Mouse (Mus musculus) lung, embryonic 16.5 days (tissue): Measurements from ENCODE around the gene Thbs1. TPM values are rescaled to one million over a fixed set of nuclear protein-coding genes. Genes with fewer than 3 reads are reported as not detected.

Source experiments
- ATAC-seq: fragments of 200-750 bp; cut with Nextera tagmentation; 2 replicates; pipeline ENCODE4 v1.8.0; 2017; ENCODE audit warnings: low read depth, mild to moderate bottlenecking, moderate library complexity
- H3K27ac ChIP-seq: fragments of 300-500 bp; sonication (generic); 2 replicates; pipeline ENCODE4 v1.5.1; 2014; ENCODE audit warnings: mild to moderate bottlenecking, control low read depth, low read length
- H3K27me3 ChIP-seq: fragments of 300-500 bp; sonication (generic); 2 replicates; pipeline ENCODE4 v1.6.1; 2014; ENCODE audit warnings: low read depth, low read length, mixed read lengths; ENCODE audit not compliant: control insufficient read depth, insufficient read depth
- H3K36me3 ChIP-seq: fragments of 300-500 bp; sonication (generic); 2 replicates; pipeline ENCODE4 v1.6.1; 2014; ENCODE audit warnings: low read length; ENCODE audit not compliant: control insufficient read depth, insufficient read depth
- H3K4me1 ChIP-seq: fragments of 300-500 bp; sonication (generic); replicated peaks from 2 replicates; pipeline ENCODE4 v1.6.1; 2014; ENCODE audit warnings: low read length, mixed read lengths; ENCODE audit not compliant: control insufficient read depth, insufficient read depth
- H3K4me2 ChIP-seq: fragments of 300-500 bp; sonication (generic); 2 replicates; pipeline ENCODE4 v1.6.1; 2014; ENCODE audit warnings: low read depth, low read length, control low read depth
- H3K4me3 ChIP-seq: fragments of 300-500 bp; sonication (generic); 2 replicates; pipeline ENCODE4 v1.5.1; 2014; ENCODE audit warnings: mild to moderate bottlenecking, low read length, control low read depth
- H3K9ac ChIP-seq: fragments of 300-500 bp; sonication (generic); 2 replicates; pipeline ENCODE4 v1.6.1; 2014; ENCODE audit warnings: low read length, control low read depth
- H3K9me3 ChIP-seq: fragments of 300-500 bp; sonication (generic); 2 replicates; pipeline ENCODE4 v1.6.1; 2016; ENCODE audit warnings: low read length; ENCODE audit not compliant: control insufficient read depth
- WGBS: fragments of 180-500 bp; shearing (Covaris S2); extraction: QIAGEN DNeasy Blood & Tissue Kit; methylation state at CpG from one replicate; pipeline ENCODE4 v1.1.7; 2014; 5-methylcytosine and 5-hydroxymethylcytosine counted together
- polyA plus RNA-seq: library from polyadenylated mRNA; unstranded; fragments of >200 nt; fragmentation: Nextera tagmentation; extraction: Ambion mirVana; gene quantifications from 2 replicates; pipeline ENCODE4 v1.2.1, GENCODE M21; 2015

Thbs1 gene
- polyA plus RNA-seq, 1 experiment from 2014 or later, result 190 TPM

DNA sequence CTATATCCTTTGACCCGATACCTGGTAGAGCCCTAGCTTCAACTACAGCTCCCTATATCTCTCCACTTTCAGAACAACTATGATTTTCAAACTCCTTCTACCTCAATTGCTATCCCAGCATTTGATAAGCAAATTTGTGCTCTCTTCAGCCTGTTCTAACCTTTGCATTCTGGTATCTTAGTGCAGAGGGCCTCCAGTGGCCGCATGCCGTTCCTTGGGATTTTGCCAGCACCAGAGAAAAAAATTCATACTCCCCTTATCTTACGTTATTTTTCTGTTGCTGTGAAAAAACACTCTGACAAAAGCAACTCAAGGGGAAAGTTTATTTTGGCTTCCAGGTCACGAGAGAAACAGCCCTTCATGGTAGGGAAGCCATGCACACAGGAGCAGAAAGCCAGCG is 28.0 kb upstream of the Thbs1 start:
- Histone ChIP-seq H3K4me2 (no peak overlapping the region), H3K27me3 (no peaks in the 10 kb centered on the region), H3K4me1 (no peaks in the 10 kb centered on the region; the same call in none of the 2 replicates), H3K36me3 (no peaks in the 10 kb centered on the region), H3K4me3 (no peak overlapping the region), H3K9me3 (no peaks in the 10 kb centered on the region), H3K27ac (no peak overlapping the region), H3K9ac (no peak overlapping the region)
- ATAC-seq, result no peak; the same call in 1 of the 2 replicates
- WGBS, result 57% methylated on average over 6 of the region's 6 CpGs

DNA sequence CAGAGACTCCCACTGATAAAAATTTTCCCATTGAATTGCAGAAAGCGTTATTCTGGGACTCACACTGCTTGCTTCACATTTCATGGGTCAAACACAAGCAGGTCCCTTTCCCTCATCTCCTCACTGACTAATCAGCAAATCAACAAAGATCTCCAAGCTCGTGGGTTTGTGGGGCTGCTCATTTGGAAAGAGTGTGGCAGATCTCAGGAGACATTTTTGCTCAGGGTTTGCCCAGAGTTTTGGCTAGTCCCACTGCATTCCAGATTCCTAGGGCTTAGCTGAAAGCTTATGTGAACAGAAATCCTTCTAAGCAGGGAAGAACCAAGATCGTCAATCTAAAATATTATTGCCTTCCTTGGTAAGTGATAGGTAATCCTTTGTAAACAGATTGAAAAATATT is 27.0 kb upstream of the Thbs1 start:
- no peak overlapping the region for H3K9ac ChIP-seq
- H3K27me3 ChIP-seq, result no peaks in the 10 kb centered on the region
- no peaks in the 10 kb centered on the region for H3K36me3 ChIP-seq
- WGBS, result 66% methylated on average over 3 of the region's 3 CpGs
- no peak overlapping the region for H3K4me2 ChIP-seq
- H3K9me3 ChIP-seq, result no peaks in the 10 kb centered on the region
- H3K4me1 ChIP-seq, result no peaks in the 10 kb centered on the region; the same call in none of the 2 replicates
- H3K27ac ChIP-seq, result no peak overlapping the region
- H3K4me3 ChIP-seq, result no peak overlapping the region
- no peak for ATAC-seq

DNA sequence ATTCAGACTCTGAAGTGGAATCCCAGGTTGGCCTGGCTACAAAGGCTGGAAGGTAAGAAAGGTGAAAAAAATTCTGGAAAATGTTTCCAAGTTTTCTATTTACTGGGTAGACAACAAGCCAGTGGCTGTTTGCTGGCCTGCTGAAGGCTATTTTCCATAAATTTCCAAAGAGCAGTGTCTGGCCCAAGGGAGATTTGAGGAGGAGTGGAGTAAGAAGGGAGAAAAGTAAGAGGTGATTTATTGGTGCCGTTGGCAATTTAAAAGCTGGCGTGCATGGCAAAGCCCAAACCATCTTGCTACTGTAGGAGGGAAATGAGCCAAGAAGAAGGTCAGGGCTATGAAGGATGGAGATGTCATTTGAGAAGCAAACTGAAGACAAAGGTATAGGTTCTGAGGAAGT is 26.0 kb upstream of the Thbs1 start:
- H3K27ac ChIP-seq, result no peak overlapping the region
- no peak for ATAC-seq
- H3K9me3 ChIP-seq, result no peaks in the 10 kb centered on the region
- WGBS, result 89% methylated on average over 2 of the region's 2 CpGs
- H3K4me2 ChIP-seq, result no peak overlapping the region
- H3K4me3 ChIP-seq, result no peak overlapping the region
- no peaks in the 10 kb centered on the region for H3K36me3 ChIP-seq
- H3K9ac ChIP-seq, result no peak overlapping the region
- H3K27me3 ChIP-seq, result no peaks in the 10 kb centered on the region
- H3K4me1 ChIP-seq, result no peaks in the 10 kb centered on the region; the same call in none of the 2 replicates

DNA sequence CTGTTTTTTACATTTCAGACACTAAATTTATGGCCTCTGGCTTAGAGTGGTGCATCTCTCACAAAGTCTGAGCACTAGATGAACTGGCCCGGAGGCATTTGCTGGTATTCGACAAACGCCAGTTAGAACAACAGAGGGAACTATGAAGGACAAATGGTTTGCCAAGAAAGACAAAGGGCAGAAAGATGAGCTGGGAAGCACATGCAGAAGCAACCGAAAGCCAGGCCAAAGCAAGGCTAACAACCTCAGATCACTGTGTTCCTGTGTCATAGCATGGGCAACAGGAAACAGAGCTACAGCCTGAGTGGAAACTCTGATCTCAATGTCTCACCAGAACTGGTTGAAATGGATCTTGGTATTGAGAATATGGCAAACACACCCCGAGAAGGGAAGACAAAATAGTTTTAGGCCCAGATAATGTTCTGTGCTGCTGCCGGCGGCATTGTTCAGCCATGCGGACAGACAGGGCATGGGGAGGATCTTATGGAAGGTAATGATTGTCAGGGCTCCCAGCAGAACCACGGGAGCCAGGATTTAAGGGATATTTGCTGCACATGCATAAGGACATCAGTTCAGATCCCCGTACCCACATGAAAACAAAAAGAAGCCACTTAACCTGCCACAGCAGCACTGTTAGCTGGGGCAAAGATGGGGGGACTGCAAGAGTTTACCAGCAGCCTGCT is 24.5 kb upstream of the Thbs1 start:
- WGBS, result 82% methylated on average over 10 of the region's 10 CpGs
- H3K4me3 ChIP-seq, result no peak overlapping the region
- no peaks in the 10 kb centered on the region for H3K36me3 ChIP-seq
- no peaks in the 10 kb centered on the region for H3K27me3 ChIP-seq
- H3K27ac ChIP-seq, result no peak overlapping the region
- H3K9ac ChIP-seq, result no peak overlapping the region
- no peak for ATAC-seq
- H3K4me1 ChIP-seq, result no peaks in the 10 kb centered on the region; the same call in 1 of the 2 replicates
- H3K9me3 ChIP-seq, result no peaks in the 10 kb centered on the region
- H3K4me2 ChIP-seq, result no peak overlapping the region

DNA sequence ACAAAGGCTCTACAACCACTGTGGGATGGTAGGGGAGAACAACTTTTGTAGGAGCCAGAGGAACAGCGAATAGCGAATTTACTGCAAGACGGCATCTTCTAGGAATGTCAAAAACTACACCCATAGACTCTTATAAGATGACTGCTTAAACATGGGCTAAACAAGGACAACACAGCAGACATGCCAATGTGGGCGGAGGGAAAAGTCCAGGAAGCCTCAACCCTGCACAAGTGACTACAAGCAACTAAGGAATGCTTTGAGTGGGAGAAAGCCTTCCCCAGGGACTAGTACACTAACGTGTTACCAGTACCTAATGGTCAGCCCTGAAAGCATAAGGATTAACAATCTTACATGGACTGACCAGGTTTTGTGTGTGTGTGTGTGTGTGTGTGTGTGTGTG is 20.4 kb upstream of the Thbs1 start:
- H3K9me3 ChIP-seq, result no peaks in the 10 kb centered on the region
- 84% methylated on average over 5 of the region's 5 CpGs for WGBS
- no peaks in the 10 kb centered on the region for H3K36me3 ChIP-seq
- H3K9ac ChIP-seq, result no peak overlapping the region
- no peaks in the 10 kb centered on the region for H3K4me1 ChIP-seq
- ATAC-seq, result no peak
- H3K4me2 ChIP-seq, result no peak overlapping the region
- H3K4me3 ChIP-seq, result no peak overlapping the region
- no peak overlapping the region for H3K27ac ChIP-seq
- H3K27me3 ChIP-seq, result no peaks in the 10 kb centered on the region

DNA sequence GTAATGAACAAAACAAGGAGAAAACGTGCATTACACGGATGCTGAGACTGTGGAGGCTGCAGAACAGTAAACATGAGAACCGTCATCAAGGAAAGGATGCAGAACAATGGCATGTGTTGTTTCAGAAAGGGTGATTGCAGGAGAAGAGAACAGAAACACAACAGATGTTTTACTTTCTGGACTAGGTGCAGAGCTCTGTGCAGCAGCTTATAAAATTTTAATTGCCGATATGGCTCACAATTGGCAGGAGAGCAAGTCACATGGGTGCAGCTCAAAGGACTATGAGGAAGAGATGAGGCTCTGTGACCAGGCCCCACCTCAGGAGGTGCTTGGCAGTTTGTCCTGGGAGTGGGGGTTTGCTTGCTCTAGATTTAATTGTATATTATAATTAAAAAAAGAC is 12.6 kb upstream of the Thbs1 start:
- Histone ChIP-seq H3K4me2 (no peak overlapping the region), H3K27ac (no peak overlapping the region), H3K9ac (no peak overlapping the region), H3K4me1 (no peaks in the 10 kb centered on the region), H3K4me3 (no peak overlapping the region), H3K36me3 (no peaks in the 10 kb centered on the region), H3K27me3 (no peaks in the 10 kb centered on the region), H3K9me3 (no peaks in the 10 kb centered on the region)
- 59% methylated on average over 4 of the region's 4 CpGs for WGBS
- no peak for ATAC-seq

DNA sequence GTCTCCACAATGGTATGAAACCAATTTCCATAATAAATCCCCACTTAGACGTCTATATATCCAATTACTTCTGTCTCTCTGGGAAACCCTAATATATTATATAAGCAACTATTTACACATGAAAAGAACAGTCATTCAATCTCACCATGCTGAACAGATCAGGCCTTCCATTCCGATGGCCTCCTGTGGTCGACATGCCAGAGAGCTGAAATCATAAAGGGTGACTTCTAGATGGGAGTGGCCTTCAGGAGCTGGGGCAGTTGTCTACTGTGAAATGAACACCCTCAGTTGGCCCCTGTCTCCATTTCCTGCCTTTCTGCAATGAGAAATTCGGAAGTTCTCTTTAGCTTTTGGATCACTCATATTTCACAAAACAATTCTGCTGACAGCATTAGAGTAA is 9.5 kb upstream of the Thbs1 start:
- Histone ChIP-seq H3K27me3 (no peaks in the 10 kb centered on the region), H3K9me3 (no peaks in the 10 kb centered on the region), H3K36me3 (no peaks in the 10 kb centered on the region), H3K4me2 (no peak overlapping the region), H3K4me1 (no peaks in the 10 kb centered on the region), H3K9ac (no peak overlapping the region), H3K27ac (no peak overlapping the region), H3K4me3 (no peak overlapping the region)
- no peak for ATAC-seq
- 58% methylated on average over 4 of the region's 4 CpGs for WGBS

DNA sequence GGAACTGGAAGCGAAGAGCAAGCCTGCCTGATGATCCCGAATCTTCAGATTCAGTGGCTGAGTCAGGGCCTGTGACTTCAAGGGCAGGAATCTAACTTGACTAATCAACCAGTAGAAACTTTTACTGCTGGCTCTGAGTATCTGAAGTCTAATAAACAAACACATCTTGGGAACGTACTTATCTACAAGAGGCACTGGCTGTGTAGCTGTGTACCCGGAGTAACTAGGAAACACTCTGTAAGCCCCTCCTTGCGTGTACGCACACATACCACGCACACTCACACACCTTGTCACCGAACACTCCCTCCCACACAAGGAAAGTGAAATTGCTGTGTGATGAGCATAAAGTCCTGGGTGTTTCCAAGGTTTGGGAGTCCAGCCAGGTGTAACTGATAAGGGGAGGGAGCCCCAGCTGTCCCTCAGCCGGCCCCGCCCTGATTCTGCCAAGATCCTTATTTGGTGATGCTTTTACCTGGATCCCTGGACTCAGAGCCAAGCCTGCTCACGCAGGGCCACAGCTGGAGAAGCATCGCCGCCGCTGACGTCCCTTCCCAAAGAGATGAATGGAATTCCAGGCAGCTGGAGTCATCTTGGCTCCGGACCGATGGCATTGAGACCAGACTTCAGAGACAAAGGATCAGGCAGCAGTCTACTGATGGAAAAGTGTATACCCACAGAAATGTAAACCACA is 1.3 kb upstream of the Thbs1 start:
- peak; percentile 20 for ATAC-seq
- H3K27me3 ChIP-seq, result no peaks in the 10 kb centered on the region
- peak overlapping the region; percentile 84 for H3K4me2 ChIP-seq
- peaks cover 4% of the 10 kb centered on the region for H3K36me3 ChIP-seq
- 14% methylated on average over 17 of the region's 17 CpGs for whole genome bisulfite sequencing
- peak overlapping the region; percentile 59 for H3K4me3 ChIP-seq
- H3K4me1 ChIP-seq, result peaks cover 17% of the 10 kb centered on the region
- H3K9ac ChIP-seq, result peak overlapping the region; percentile 57
- peak overlapping the region; percentile 94 for H3K27ac ChIP-seq
- H3K9me3 ChIP-seq, result no peaks in the 10 kb centered on the region

DNA sequence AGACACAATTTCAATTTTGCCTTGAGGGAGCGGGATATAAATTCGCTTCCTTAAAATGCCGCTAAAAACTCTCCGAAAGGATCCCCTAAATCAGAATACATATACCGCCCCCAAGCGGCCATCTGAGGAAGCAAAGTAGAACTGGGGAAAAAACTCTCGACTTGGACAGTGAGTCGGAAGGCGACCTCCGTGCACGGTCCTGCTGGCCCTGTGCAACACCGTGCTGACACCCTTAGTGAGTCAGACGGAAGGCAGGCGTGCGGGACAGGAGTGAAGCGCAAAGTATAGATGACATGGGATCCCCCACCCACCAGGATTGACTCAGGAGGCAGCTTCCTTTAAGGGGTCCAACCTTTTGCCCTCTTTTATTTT is 574 bp upstream of the Thbs1 start:
- peak overlapping the region; percentile 59 for H3K4me3 ChIP-seq
- ATAC-seq, result peak; percentile 77
- peak overlapping the region; percentile 84 for H3K4me2 ChIP-seq
- peaks cover 10% of the 10 kb centered on the region for H3K36me3 ChIP-seq
- peak overlapping the region; percentile 73 for H3K9ac ChIP-seq
- no peaks in the 10 kb centered on the region for H3K27me3 ChIP-seq
- H3K27ac ChIP-seq, result peak overlapping the region; percentile 94
- peaks cover 23% of the 10 kb centered on the region for H3K4me1 ChIP-seq
- H3K9me3 ChIP-seq, result no peaks in the 10 kb centered on the region
- under 1% methylated on average over 16 of the region's 16 CpGs for whole genome bisulfite sequencing
